Mouse (Mus musculus): ENCODE measurements around the gene Wrb. TPM values are rescaled to one million over a fixed set of nuclear protein-coding genes. Genes with fewer than 3 reads are reported as not detected.
A peak's percentile ranks its signal among the peaks of the same experiment; 100 is the strongest.
"Not testable (repeated sequence)": the region's sequence is repeated elsewhere in the genome, so short reads cannot be mapped to it uniquely, and the experiment has no call there.

Gene Wrb
- polyA plus RNA-seq (2015; fragmentation: Nextera tagmentation; extraction: Ambion mirVana): 47.2 and 49.1 TPM in 2 replicates

DNA sequence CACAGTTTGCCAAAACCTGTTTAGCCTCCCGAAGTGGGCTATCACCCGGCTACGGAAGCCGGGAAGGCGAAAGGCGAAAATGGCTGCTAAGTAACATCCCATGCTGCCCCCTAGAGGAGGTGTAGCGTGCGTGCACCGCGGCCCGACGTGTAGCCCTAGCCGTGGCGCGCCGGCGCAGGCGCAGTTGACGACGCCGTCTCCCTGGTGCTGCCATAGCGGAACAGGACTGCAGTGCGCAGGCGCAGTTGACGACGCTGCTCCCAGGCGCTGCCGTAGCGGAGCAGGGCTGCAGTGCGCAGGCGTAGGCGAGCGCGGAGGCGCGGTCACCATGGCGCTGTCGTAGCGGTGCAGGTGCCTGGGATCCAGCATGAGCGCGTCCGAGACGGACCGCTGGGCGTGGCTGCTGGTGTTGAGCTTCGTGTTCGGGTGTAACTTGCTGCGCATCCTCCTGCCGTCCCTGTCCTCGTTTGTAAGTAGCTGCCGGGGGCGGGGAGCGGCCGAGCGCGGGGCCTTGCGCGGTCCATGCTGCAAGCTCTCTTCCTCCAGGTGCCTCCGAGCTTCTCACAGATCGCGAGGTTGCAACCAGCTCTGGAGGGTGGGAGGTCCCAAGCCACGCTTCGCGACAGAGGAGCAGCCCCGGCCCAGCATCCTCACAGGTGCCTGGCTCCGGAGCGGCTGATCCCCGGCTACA is at the start of gene Wrb:
Gene Wrb, plus strand, starts transcription at position 298 of the 691 bp plus-strand sequence.
- H3K4me2 ChIP-seq: peak within 1 kb of the TSS; percentile 81
- peak within 1 kb of the TSS; percentile 28; the same call in 1 of the 2 replicates for H3K27ac ChIP-seq
- ATAC-seq (ENCODE audit: insufficient number of reproducible peaks, low FRiP score, low TSS enrichment, low read depth): peak; percentile 95
- H3K9ac ChIP-seq: peak within 1 kb of the TSS; percentile 58
- H3K4me3 ChIP-seq: peak within 1 kb of the TSS; percentile 77
- no peaks in the 10 kb centered on the region for H3K36me3 ChIP-seq
- H3K27me3 ChIP-seq: no peaks in the 10 kb centered on the region
- WGBS: under 1% methylated on average over 68 of the region's 68 CpGs
- no peaks in the 10 kb centered on the region for H3K9me3 ChIP-seq
- peaks cover 13% of the 10 kb centered on the region for H3K4me1 ChIP-seq

DNA sequence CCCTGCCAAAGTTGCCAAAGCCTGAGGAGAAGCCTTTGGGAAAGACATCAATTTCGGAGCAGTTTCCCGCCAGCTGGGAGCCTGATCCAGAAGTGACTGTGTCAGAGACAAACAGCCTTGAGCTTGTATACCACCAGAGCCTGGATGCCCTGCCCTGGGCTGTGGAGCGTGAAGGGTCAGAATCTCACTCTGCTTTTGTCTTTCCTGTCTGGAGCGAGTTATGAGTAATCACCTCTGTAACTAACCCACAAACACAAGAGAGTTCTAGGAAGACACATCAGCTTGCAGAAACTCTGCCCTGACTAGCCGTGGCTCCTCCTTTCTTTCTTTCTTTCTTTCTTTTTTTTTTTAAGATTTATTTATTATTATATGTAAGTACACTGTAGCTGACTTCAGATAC is 49.2 kb upstream of the Wrb start:
- Histone ChIP-seq H3K9ac (no peak overlapping the region), H3K36me3 (no peaks in the 10 kb centered on the region), H3K9me3 (no peaks in the 10 kb centered on the region), H3K4me3 (no peak overlapping the region), H3K27me3 (no peaks in the 10 kb centered on the region), H3K4me1 (no peaks in the 10 kb centered on the region), H3K27ac (no peak overlapping the region), H3K4me2 (no peak overlapping the region)
- ATAC-seq (ENCODE audit: insufficient number of reproducible peaks, low FRiP score, low TSS enrichment, low read depth): no peak
- WGBS: 78% methylated on average over 5 of the region's 5 CpGs

DNA sequence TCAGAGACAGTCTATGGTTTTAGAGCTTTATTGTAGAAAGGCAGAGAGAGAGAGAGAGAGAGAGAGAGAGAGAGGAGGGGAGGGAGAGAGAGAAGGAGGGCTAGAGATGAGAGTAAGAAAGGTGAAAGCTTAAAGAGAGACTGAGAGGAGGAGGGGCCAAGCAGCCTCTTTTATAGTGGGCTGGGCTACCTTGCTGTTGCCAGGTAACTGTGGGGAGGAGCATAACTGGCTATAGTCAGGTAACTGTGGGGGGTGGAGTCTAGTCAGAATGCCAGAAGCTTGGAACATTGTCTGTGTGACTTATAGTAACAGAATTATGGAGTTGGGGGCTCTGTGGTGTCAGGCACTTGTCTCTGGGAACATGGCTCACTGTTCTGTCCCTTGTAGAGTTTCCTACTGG is 47.4 kb upstream of the Wrb start:
- not testable (repeated sequence) for H3K9me3 ChIP-seq; H3K4me2 ChIP-seq; H3K36me3 ChIP-seq; H3K4me3 ChIP-seq; H3K9ac ChIP-seq; ATAC-seq (ENCODE audit: insufficient number of reproducible peaks, low FRiP score, low TSS enrichment, low read depth); H3K4me1 ChIP-seq; H3K27ac ChIP-seq; H3K27me3 ChIP-seq

DNA sequence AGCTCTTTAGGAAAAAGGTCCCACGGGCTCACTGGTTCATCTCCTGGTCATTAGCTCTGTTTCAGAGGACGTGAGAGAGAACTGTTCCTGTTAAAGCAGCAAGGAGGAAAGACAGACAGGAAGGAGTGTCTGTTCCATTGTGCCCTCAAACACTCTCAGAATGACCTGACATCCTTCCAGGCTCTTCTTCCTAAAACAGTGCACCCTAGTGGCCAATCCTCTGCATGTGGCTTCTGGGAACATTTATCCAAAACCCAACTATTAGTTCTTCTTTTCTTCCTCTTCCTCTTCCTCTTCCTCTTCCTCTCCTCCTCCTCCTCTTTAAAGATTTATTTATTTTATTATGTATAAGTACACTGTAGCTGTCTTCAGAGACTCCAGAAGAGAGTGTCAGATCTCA is 42.2 kb upstream of the Wrb start:
- Histone ChIP-seq H3K4me2 (no peak overlapping the region), H3K9me3 (no peaks in the 10 kb centered on the region), H3K27ac (no peak overlapping the region), H3K4me1 (no peaks in the 10 kb centered on the region), H3K36me3 (no peaks in the 10 kb centered on the region), H3K9ac (no peak overlapping the region), H3K27me3 (no peaks in the 10 kb centered on the region), H3K4me3 (no peak overlapping the region)
- WGBS: 47% methylated on average over 2 of the region's 2 CpGs
- no peak for ATAC-seq (ENCODE audit: insufficient number of reproducible peaks, low FRiP score, low TSS enrichment, low read depth)

DNA sequence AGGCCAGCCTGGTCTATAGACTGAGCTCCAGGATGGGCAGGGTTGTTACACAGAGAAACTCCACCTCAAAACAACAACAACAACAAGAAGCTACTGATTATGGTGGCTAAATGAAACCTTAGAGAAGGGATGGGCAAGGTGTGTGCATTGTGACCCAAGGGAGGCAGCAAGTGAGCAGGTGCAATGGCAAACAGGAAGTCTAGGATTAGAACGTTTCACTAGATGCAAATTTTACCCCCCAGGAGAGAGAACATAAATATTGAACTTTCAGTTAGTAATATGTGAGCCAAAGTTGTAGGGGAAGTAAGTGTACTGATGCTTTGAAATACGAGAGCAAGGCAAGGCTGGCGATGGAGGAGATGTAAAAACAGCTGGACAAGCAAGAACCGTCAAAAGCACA is 35.5 kb upstream of the Wrb start:
- 51% methylated on average over 4 of the region's 4 CpGs for WGBS
- Histone ChIP-seq H3K27ac (no peak overlapping the region), H3K9ac (no peak overlapping the region), H3K27me3 (no peaks in the 10 kb centered on the region), H3K4me3 (no peak overlapping the region), H3K36me3 (no peaks in the 10 kb centered on the region), H3K4me1 (no peaks in the 10 kb centered on the region), H3K4me2 (no peak overlapping the region), H3K9me3 (no peaks in the 10 kb centered on the region)
- ATAC-seq (ENCODE audit: insufficient number of reproducible peaks, low FRiP score, low TSS enrichment, low read depth): no peak

DNA sequence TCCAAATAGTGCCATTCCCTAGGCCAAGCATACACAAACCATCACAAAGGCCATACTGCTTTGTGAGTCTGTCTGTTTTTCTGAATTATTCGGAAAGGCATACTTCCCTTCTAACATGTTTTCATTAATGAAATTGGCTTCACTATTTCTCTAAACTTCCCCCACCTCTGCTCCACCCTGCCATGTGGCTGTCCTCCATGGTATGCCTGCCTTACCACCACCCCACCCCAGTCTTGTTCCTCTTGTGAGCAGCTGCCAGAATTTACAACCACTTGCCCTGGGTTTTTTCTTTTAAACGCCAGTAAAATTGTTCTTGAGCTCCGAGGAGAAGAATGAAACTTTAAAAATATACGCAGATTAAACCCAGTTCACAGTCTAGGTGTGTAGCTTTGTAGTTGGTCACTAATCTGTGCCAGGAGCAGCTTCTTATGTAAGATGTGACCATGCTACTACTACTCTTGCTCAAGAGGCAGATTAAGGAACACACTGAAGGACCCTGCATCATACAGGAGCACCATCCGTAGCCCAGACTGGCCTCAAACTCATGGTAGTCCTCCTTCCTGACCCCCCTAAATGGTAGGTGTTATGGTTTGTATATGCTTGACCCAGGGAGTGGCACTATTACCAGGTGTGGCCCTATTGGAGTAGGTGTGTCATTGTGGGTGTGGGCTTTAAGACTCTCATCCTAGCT is 34.4 kb upstream of the Wrb start:
- ATAC-seq (ENCODE audit: insufficient number of reproducible peaks, low FRiP score, low TSS enrichment, low read depth): no peak
- no peak overlapping the region for H3K9ac ChIP-seq
- 62% methylated on average over 5 of the region's 5 CpGs for WGBS
- no peaks in the 10 kb centered on the region for H3K36me3 ChIP-seq
- no peaks in the 10 kb centered on the region for H3K9me3 ChIP-seq
- no peak overlapping the region for H3K27ac ChIP-seq
- H3K4me2 ChIP-seq: no peak overlapping the region
- no peak overlapping the region for H3K4me3 ChIP-seq
- no peaks in the 10 kb centered on the region for H3K4me1 ChIP-seq
- H3K27me3 ChIP-seq: no peaks in the 10 kb centered on the region

DNA sequence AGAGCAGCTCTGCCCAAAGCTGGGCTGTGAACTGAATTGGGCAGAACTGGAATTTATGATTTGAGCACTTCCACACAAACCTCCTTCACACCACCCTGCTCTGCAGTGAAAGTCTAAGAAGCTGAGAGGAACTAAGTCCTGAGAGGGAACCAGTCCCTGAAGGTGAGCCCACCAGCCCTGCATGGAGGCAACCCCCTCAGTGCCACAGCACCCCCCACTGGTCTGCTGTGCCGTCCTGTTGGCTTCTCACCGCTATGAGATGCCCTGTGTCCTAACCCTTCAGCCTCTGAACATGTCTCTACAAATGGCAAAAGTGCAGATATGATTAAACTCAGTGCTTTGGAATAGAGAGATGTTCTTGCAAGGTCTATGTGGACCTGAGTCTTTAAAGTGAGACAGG is 32.4 kb upstream of the Wrb start:
- 45% methylated on average over 2 of the region's 2 CpGs for WGBS
- no peak overlapping the region for H3K4me3 ChIP-seq
- no peak overlapping the region for H3K9ac ChIP-seq
- no peaks in the 10 kb centered on the region for H3K4me1 ChIP-seq
- no peak for ATAC-seq (ENCODE audit: insufficient number of reproducible peaks, low FRiP score, low TSS enrichment, low read depth)
- H3K27ac ChIP-seq: no peak overlapping the region
- H3K36me3 ChIP-seq: no peaks in the 10 kb centered on the region
- H3K4me2 ChIP-seq: no peak overlapping the region
- H3K9me3 ChIP-seq: no peaks in the 10 kb centered on the region
- no peaks in the 10 kb centered on the region for H3K27me3 ChIP-seq

DNA sequence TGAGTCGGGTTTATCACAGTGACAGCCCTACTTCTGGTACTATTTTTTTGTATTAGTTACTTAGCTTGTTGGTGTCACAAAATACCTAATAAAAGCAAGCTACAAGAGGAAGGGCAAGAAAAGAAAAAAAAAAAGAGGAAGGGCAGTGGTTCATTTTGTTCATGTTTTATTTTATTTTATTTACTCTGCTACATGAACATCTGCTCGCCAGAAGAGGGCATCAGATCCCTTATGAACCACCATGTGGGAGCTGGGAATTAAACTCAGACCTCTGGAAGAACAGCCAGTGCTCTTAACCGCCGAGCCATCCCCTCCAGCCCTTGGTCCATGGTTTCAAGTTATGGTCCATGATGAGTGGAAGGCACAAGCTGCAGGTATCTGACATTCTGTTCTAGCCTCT is 30.5 kb upstream of the Wrb start:
- no peaks in the 10 kb centered on the region for H3K4me1 ChIP-seq
- H3K9ac ChIP-seq: no peak overlapping the region
- H3K4me2 ChIP-seq: no peak overlapping the region
- no peak overlapping the region for H3K27ac ChIP-seq
- no peak for ATAC-seq (ENCODE audit: insufficient number of reproducible peaks, low FRiP score, low TSS enrichment, low read depth)
- H3K36me3 ChIP-seq: 0 out of 2 replicates have a peak, but pooled peaks cover 5% of the 10 kb centered on the region
- H3K9me3 ChIP-seq: no peaks in the 10 kb centered on the region
- no peak overlapping the region for H3K4me3 ChIP-seq
- H3K27me3 ChIP-seq: no peaks in the 10 kb centered on the region
- WGBS: 51% methylated on average over 4 of the region's 4 CpGs

DNA sequence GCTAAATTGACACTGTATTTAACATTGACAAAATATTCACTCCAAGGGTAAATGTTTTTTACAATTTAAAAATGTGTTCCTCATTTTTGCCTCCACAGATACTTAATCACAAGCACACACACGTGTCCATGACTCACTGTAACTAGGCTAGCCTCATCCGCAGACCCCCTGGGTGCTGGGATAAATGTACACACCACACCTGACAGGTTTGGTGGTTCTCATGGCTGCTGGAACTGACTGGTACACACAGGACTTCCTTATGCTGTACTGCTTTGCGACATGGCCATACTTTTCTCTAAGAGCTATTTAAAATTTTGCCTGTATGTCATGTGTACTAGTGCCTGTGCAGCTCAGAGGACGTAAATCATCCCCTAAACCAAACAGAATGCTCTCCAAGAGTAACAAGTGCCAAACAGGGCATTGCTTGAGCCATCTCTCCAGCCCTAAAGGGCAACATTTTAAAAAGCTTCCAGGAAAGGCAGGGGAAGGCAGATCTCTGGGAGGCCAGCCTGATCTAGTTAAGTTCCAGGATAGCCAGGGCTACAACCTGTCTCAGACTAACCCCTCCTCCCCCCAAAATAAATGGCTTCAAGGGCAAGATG is 25.1 kb upstream of the Wrb start:
- H3K27me3 ChIP-seq: no peaks in the 10 kb centered on the region
- no peak for ATAC-seq (ENCODE audit: insufficient number of reproducible peaks, low FRiP score, low TSS enrichment, low read depth)
- H3K36me3 ChIP-seq: peaks cover 45% of the 10 kb centered on the region
- no peaks in the 10 kb centered on the region for H3K9me3 ChIP-seq
- H3K4me3 ChIP-seq: no peak overlapping the region
- WGBS: 59% methylated on average over 4 of the region's 4 CpGs
- no peak overlapping the region for H3K4me2 ChIP-seq
- H3K9ac ChIP-seq: no peak overlapping the region
- no peak overlapping the region for H3K27ac ChIP-seq
- H3K4me1 ChIP-seq: no peaks in the 10 kb centered on the region; the same call in 1 of the 2 replicates

DNA sequence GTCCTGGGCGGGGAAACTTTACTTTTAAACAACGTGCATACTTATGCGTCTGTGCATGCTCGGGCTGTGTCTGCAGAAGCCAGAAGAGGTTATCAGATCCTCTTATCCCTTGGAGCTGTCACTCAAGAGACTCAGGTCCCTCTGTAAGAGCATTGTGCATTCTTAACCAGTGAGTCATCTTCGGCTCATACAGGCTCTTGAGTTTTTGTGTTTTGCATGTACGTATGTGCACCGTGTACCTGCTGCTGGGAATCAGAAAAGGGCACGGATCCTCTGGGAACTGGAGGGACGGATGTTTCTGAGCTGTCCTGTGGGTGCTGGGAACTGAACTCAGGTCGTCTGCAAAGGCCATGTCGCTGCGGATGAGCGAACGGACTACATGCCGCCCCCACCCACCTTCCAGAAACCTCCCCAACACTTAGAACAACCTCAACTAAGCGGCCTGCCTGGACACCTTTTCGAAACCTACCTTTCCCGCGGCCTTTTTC is 18.5 kb upstream of the Wrb start:
- 2% methylated on average over 19 of the region's 19 CpGs for WGBS
- ATAC-seq (ENCODE audit: insufficient number of reproducible peaks, low FRiP score, low TSS enrichment, low read depth): no peak
- peak overlapping the region; percentile 67 for H3K4me2 ChIP-seq

DNA sequence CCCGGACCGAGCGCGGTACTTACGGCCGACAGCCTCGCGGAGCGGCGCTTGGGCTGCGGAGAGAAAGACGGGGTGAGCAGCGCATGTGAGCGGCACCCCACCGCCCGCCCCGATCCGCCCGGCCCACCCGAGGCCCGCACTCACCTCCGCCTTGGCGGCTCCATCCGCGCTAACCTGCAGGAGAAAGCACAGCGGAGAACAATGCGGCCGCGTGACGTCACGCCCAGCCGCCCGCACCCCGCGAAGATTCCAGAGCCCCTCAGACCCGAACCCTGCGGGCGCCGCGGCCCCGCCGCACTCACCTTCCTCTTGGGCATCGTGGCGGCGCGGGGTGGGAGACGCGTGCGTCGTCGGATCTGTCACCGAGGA is 17.9 kb upstream of the Wrb start:
- WGBS: under 1% methylated on average over 43 of the region's 52 CpGs
- peak; percentile 50 for ATAC-seq (ENCODE audit: insufficient number of reproducible peaks, low FRiP score, low TSS enrichment, low read depth)
- peaks cover 34% of the 10 kb centered on the region for H3K36me3 ChIP-seq
- H3K4me1 ChIP-seq: peaks cover 20% of the 10 kb centered on the region
- H3K27ac ChIP-seq: peak overlapping the region; percentile 97
- no peaks in the 10 kb centered on the region for H3K9me3 ChIP-seq
- H3K27me3 ChIP-seq: no peaks in the 10 kb centered on the region
- peak overlapping the region; percentile 95 for H3K4me3 ChIP-seq
- H3K4me2 ChIP-seq: peak overlapping the region; percentile 67
- peak overlapping the region; percentile 90 for H3K9ac ChIP-seq

More for the DNA sequence above, 18.5 kb upstream of the Wrb start:
- Histone ChIP-seq H3K36me3 (peaks cover 35% of the 10 kb centered on the region), H3K4me3 (peak overlapping the region; percentile 95), H3K9ac (peak overlapping the region; percentile 90), H3K9me3 (no peaks in the 10 kb centered on the region), H3K27ac (peak overlapping the region; percentile 97), H3K27me3 (no peaks in the 10 kb centered on the region), H3K4me1 (peaks cover 20% of the 10 kb centered on the region)

Data from limb, embryonic 15.5 days (tissue).